In genomic region chr12:105543176-105543575, GRCm38 (mm10) we compare ENCODE assay signal across 2 mouse cellular contexts.
A peak's percentile ranks its signal among the peaks of the same experiment; 100 is the strongest.
TF ChIP-seq lines count a peak whose summit lies in the region.

No protein-coding gene starts in this region.

TF ChIP-seq in MEL, 35 proteins besides CTCF, POLR2A, EP300 and RAD21:
- TF ChIP-seq USF1 (IDR thresholded peaks at IDR 0.05; ENCODE audit: low read depth, low read length) (peak; percentile 53), NRF1 (IDR thresholded peaks at IDR 0.05; ENCODE audit: insufficient read depth, low read depth, low read length, poor library complexity, severe bottlenecking) (no peak)

TF ChIP-seq in myocyte, 11 proteins besides CTCF, POLR2A, EP300 and RAD21:
- TF ChIP-seq USF1 (IDR thresholded peaks at IDR 0.05; ENCODE audit: low read depth) (no peak), MYOD1 (IDR thresholded peaks at IDR 0.05; ENCODE audit: control insufficient read depth in 1 of 3, insufficient read length in 2 of 3, low read depth in 2 of 3) (no peak), REST (IDR thresholded peaks at IDR 0.05; ENCODE audit: insufficient read depth, insufficient read length) (no peak), E2F4 (IDR thresholded peaks at IDR 0.05; ENCODE audit: insufficient read depth) (no peak), MYOG (IDR thresholded peaks at IDR 0.05; ENCODE audit: control insufficient read depth in 1 of 3, insufficient read depth in 1 of 3, insufficient read length in 2 of 3, low read depth in 2 of 3) (no peak), MAX (IDR thresholded peaks at IDR 0.05; ENCODE audit: low read depth) (no peak), CEBPB (IDR thresholded peaks at IDR 0.05; ENCODE audit: insufficient read depth, poor library complexity, severe bottlenecking) (no peak), TCF12 (IDR thresholded peaks at IDR 0.05; ENCODE audit: insufficient read depth, poor library complexity, severe bottlenecking) (no peak), TCF3 (IDR thresholded peaks at IDR 0.05; ENCODE audit: insufficient read length, low read depth) (no peak), SRF (IDR thresholded peaks at IDR 0.05; ENCODE audit: control insufficient read depth, insufficient read length, low read depth) (no peak), POLR2AphosphoS2 (IDR thresholded peaks at IDR 0.05; ENCODE audit: insufficient read length, low read depth) (no peak)
